ENCODE assay signal across 9 mouse cellular contexts in the genomic region with DNA sequence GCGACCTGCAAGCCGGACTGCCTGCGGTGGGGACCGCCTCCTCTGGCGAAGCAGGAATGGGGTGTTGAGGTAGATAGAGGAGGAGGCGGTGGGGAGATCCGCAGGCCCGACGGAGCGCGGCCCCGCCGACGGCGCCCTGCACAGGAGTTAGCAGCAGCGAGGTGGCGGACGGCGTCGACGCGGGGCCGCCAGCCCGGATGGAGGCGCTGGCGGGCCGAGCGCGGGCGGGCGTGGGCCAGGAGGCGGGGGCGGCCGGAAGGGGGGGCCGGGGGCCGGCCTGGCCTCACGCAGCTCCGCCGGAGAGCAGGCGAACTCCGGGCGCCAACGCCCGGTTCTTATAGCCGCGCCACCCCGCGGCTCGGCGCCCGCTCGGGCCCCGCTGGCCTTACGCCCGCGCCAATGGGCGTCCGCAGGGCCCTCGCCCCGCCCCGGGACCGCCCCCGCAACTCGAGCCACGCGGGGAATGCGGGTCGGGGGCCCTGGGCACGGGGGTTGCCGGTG. TPM values are rescaled to one million over a fixed set of nuclear protein-coding genes. Genes with fewer than 3 reads are reported as not detected.
DNase-seq lines count a peak whose midpoint lies in the region; ATAC-seq and TF ChIP-seq lines count a peak whose summit lies in the region.
"Had no signal": no experiment of that assay in that cellular context is flagged by ENCODE, and none has a peak within 500 bp of the region (broad histone marks: within the 10 kb centered on the region; RNA-seq: fewer than 3 reads in every experiment).

No protein-coding gene starts in this region.

- peaks cover 87% of the 10 kb centered on the region for H3K27me3 ChIP-seq in limb, embryonic 15.5 days
- peaks cover 97% of the 10 kb centered on the region for H3K27me3 ChIP-seq in neural tube, embryonic 11.5 days (ENCODE audit: control insufficient read depth, insufficient read depth, low read length)

- peaks cover 51% of the 10 kb centered on the region for H3K4me1 ChIP-seq in limb, embryonic 15.5 days
- peaks cover 4% of the 10 kb centered on the region; the same call in 1 of the 2 replicates for H3K4me1 ChIP-seq in neural tube, embryonic 11.5 days (ENCODE audit: control insufficient read depth, insufficient read depth, low read length)

- intact Hi-C loops in gastrocnemius, adult 2 months (cut with DNase I), result no loop called here

- H3K9me3 ChIP-seq in limb, embryonic 15.5 days, result no peaks in the 10 kb centered on the region
- H3K9me3 ChIP-seq in neural tube, embryonic 11.5 days (ENCODE audit: control insufficient read depth, low read length), result no peaks in the 10 kb centered on the region

- H3K27ac ChIP-seq in gastrocnemius, adult 2 months, result peak overlapping the region; percentile 38; the same call in 1 of the 2 replicates
- peak overlapping the region; percentile 96 for H3K27ac ChIP-seq in limb, embryonic 15.5 days
- 0 out of 2 replicates have a peak overlapping the region, but pooled peaks have one; percentile 21 for H3K27ac ChIP-seq in neural tube, embryonic 11.5 days (ENCODE audit: low read depth, low read length)

- peak overlapping the region; percentile 54 for H3K4me2 ChIP-seq in limb, embryonic 15.5 days
- H3K4me2 ChIP-seq in neural tube, embryonic 11.5 days (ENCODE audit: low read depth), result peak overlapping the region; percentile 48

- ATAC-seq in granulocyte monocyte progenitor cell, adult 5-6 weeks (replicated peaks; ENCODE audit: poor library complexity, severe bottlenecking), result 0 out of 2 replicates have a peak, but pooled peaks have one; percentile 6
- ATAC-seq in limb, embryonic 15.5 days (ENCODE audit: insufficient number of reproducible peaks, low FRiP score, low TSS enrichment, low read depth), result peak; percentile 72
- peak; percentile 46; the same call in 1 of the 2 replicates for ATAC-seq in neural tube, embryonic 11.5 days (ENCODE audit: insufficient read depth, low FRiP score, low TSS enrichment)

- peak; percentile 67 for DNase-seq in gastrocnemius, adult 2 months
- no peak for DNase-seq in gastrocnemius, adult 8-10 months (ENCODE audit: low spot score in 2 of 2)
- peak; percentile 62 for DNase-seq in adrenal gland, postnatal 10 days
- DNase-seq in neural tube, embryonic 11.5 days (ENCODE audit: low spot score), result peak; percentile 64
- no peak for DNase-seq in frontal cortex, postnatal 14 days (ENCODE audit: low spot score in 2 of 2)
- no peak for DNase-seq in spleen, adult 18-20 months

- H3K9ac ChIP-seq in limb, embryonic 15.5 days, result peak overlapping the region; percentile 84
- peak overlapping the region; percentile 50 for H3K9ac ChIP-seq in neural tube, embryonic 11.5 days (ENCODE audit: low read length)

- under 1% methylated on average over 40 of the region's 70 CpGs for WGBS in limb, embryonic 15.5 days
- under 1% methylated on average over 30 of the region's 70 CpGs for WGBS in neural tube, embryonic 11.5 days

- 0 out of 2 replicates have a peak, but pooled peaks cover 5% of the 10 kb centered on the region for H3K36me3 ChIP-seq in limb, embryonic 15.5 days
- no peaks in the 10 kb centered on the region for H3K36me3 ChIP-seq in neural tube, embryonic 11.5 days (ENCODE audit: control insufficient read depth, insufficient read depth, low read length)

- peak; percentile 27; the same call in 1 of the 2 replicates for TF ChIP-seq CTCF in gastrocnemius, adult 2 months (IDR thresholded peaks at IDR 0.05)

- H3K4me3 ChIP-seq in gastrocnemius, adult 2 months, result peak overlapping the region; percentile 72
- peak overlapping the region; percentile 58 for H3K4me3 ChIP-seq in limb, embryonic 15.5 days
- H3K4me3 ChIP-seq in neural tube, embryonic 11.5 days (ENCODE audit: low read depth, low read length), result peak overlapping the region; percentile 43

RNA-seq across cellular contexts. Expression of gene Igf2, which starts 7.4 kb away (rescaled TPM):
- 10 to 100 TPM; 26.1 to 32.7 TPM for total RNA-seq in gastrocnemius, adult 2 months (2021)
- total RNA-seq in gastrocnemius, adult 8-10 months (2022), result 10 to 100 TPM; 15.7 to 28.1 (median 22.3) TPM
- 1,000 to 10,000 TPM; 1,376 to 1,421 TPM for total RNA-seq in adrenal gland, postnatal 10 days (2021)
- total RNA-seq in granulocyte monocyte progenitor cell, adult 5-6 weeks (2014; fragmentation: Nextera tagmentation), result not detected in 2 replicates
- total RNA-seq in granulocyte monocyte progenitor cell, adult 5-6 weeks (2017), result 2.5 TPM in 1 of 2 replicates, not detected in the other
- 1,279 and 1,432 TPM in 2 replicates for polyA plus RNA-seq in limb, embryonic 15.5 days (2015; fragmentation: Nextera tagmentation; extraction: Ambion mirVana)
- 316 and 368 TPM in 2 replicates for polyA plus RNA-seq in neural tube, embryonic 11.5 days (2014; fragmentation: Nextera tagmentation; extraction: Ambion mirVana)
- total RNA-seq: hematopoietic stem cell, adult 5-6 weeks had no signal

RNA-seq across cellular contexts. Expression of gene Gm49394, which starts 10.5 kb away (rescaled TPM):
- total RNA-seq in gastrocnemius, adult 2 months (2021), result not detected
- not detected for total RNA-seq in gastrocnemius, adult 8-10 months (2022)
- under 1 TPM in 1 of 2 experiments, not detected in 1; 0.09 TPM for total RNA-seq in adrenal gland, postnatal 10 days (2021)
- total RNA-seq in granulocyte monocyte progenitor cell, adult 5-6 weeks (2014; fragmentation: Nextera tagmentation), result not detected in 2 replicates
- total RNA-seq in granulocyte monocyte progenitor cell, adult 5-6 weeks (2017), result not detected in 2 replicates
- polyA plus RNA-seq in limb, embryonic 15.5 days (2015; fragmentation: Nextera tagmentation; extraction: Ambion mirVana), result 0.31 and 0.82 TPM in 2 replicates
- not detected in 2 replicates for polyA plus RNA-seq in neural tube, embryonic 11.5 days (2014; fragmentation: Nextera tagmentation; extraction: Ambion mirVana)
- total RNA-seq: hematopoietic stem cell, adult 5-6 weeks had no signal

Comparison
In these comparisons a context has a peak if more than half of its experiments do, and no peak if none do; other contexts are left out.
1. DNase-seq: peak in gastrocnemius, adult 2 months (single experiment), adrenal gland, postnatal 10 days (single experiment) and neural tube, embryonic 11.5 days (single experiment); none in gastrocnemius, adult 8-10 months (0 of 2), frontal cortex, postnatal 14 days (0 of 2) and spleen, adult 18-20 months (0 of 2).
2. H3K27ac ChIP-seq: peak in every context shown above with its lines; median percentile 96 in limb, embryonic 15.5 days; 38 in gastrocnemius, adult 2 months; 21 in neural tube, embryonic 11.5 days.
3. ATAC-seq: peak in every context shown above with its lines; median percentile 72 in limb, embryonic 15.5 days; 46 in neural tube, embryonic 11.5 days; 6 in granulocyte monocyte progenitor cell, adult 5-6 weeks.
4. RNA of gene Igf2, which starts 7.4 kb away (total RNA-seq): 1,376 to 1,421 TPM in adrenal gland, postnatal 10 days; 26.1 to 32.7 TPM in gastrocnemius, adult 2 months, 15.7 to 28.1 TPM in gastrocnemius, adult 8-10 months and 2.5 TPM in granulocyte monocyte progenitor cell, adult 5-6 weeks; every median in the first group is over 10 times any median in the second.
5. Peak in every context shown above with its lines, with median percentiles within 50 percentile points of each other: H3K4me3 ChIP-seq.